Mouse (Mus musculus) adipose tissue, adult 10 weeks (tissue): ENCODE results near the gene Ptpn1. TPM values are rescaled to one million over a fixed set of nuclear protein-coding genes. Genes with fewer than 3 reads are reported as not detected.

Experiments used
- polyA plus RNA-seq: library from polyadenylated mRNA; stranded (reverse); fragments of 350-450 nt; fragmentation: Illumina TruSeq; extraction: RNeasy Lipid Tissue Mini Kit (QIAGEN cat#74804); gene quantifications from one replicate; pipeline ENCODE4 v1.2.3, GENCODE M21; 2014; ENCODE audit warnings: low read depth, low replicate concordance

Gene Ptpn1
- polyA plus RNA-seq: 29.8 TPM

DNA sequence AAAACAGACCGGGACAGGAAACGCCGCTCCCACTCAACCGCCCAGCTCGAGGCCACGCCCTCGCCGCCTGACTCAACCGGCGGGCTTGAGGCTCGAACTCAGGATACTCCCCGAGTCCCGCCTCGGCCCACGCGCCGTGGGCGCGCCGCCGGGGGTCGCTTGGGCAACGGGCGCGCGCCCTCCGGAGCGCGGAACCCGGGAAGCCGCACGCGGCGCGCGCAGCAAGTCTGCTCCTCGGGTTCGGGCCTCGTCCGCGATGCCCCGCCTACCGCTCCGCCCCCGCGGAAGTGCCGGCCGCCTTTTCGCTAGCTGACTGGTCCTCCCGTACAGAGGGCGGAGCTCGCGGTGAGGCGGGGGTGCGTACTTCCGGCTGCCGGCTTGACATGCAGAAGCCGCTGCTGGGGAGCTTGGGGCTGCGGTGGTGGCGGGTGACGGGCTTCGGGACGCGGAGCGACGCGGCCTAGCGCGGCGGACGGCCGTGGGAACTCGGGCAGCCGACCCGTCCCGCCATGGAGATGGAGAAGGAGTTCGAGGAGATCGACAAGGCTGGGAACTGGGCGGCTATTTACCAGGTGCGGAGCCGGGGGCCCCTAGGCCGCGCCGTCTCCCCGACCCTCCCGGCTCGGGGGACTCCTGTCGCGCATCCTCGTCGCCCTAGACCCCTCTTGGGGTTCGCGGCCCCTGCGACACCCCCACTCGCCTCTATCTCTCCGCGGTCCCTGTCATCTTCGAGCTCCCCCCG, at the start of gene Ptpn1:
TSS of gene Ptpn1 (plus strand) at position 73 of the 742 bp plus-strand sequence.

DNA sequence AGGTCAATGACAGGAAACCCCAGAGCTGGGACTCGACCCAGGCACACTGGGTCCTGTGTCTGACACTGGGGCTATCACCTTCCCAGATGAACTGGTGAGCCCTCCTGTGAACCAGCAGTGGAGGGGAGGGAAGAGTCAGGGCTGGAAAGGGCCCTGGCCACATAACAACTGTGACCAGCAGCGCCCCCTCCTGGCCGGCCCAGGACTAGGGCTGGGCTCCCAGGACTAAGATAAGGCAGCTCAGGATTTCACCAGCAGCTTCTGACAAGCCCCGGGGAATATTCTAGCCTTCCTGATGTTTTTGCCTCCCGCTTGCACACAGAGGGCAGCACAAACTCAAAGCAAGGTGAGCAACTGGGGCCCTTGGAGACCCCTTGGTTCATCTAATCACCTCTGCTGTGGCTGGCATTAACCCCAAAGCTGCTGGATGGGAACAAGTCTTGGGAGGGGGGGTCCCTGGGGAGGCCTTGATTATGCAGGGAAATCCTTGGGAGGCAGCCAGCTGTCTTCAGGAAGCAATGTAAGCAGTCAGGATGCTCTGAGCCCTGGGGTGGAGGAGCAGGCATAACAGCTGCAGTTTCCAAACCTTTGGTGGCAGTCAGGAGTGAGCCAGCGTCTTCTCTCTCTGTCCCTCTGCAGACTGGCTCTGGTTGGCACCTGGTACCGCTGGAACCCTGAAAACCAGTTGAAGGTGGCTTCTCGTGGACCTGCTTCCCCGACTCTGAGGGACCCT, 78.2 kb downstream of the Ptpn1 start, which contains the start of gene Ripor3:
TSS of gene Ripor3 (minus strand) at position 683 of the 733 bp plus-strand sequence.

Other genes with a start within 250 kb of the Ptpn1 start
- gene Cebpb, start 243.1 kb upstream of the Ptpn1 start, polyA plus RNA-seq: 18.6 TPM
- gene Tmem189, start 242.2 kb upstream of the Ptpn1 start, polyA plus RNA-seq: 96.8 TPM
- gene Ripor3, start 78.6 kb downstream of the Ptpn1 start, polyA plus RNA-seq: 0.92 TPM
- gene Pard6b, start 148.9 kb downstream of the Ptpn1 start, polyA plus RNA-seq: 10.2 TPM